Mouse (Mus musculus): Measurements from ENCODE around the gene Zfp758. TPM values are rescaled to one million over a fixed set of nuclear protein-coding genes. Genes with fewer than 3 reads are reported as not detected.
"Not testable (repeated sequence)": the region's sequence is repeated elsewhere in the genome, so short reads cannot be mapped to it uniquely, and the experiment has no call there.

Zfp758 gene
- total RNA-seq (2014; fragmentation: Nextera tagmentation) (18.5 and 27.5 TPM in 2 replicates), total RNA-seq (2017) (20.6 and 23.3 TPM in 2 replicates), polyA plus RNA-seq (2012) (0.09 and 0.23 TPM in 2 replicates)

DNA sequence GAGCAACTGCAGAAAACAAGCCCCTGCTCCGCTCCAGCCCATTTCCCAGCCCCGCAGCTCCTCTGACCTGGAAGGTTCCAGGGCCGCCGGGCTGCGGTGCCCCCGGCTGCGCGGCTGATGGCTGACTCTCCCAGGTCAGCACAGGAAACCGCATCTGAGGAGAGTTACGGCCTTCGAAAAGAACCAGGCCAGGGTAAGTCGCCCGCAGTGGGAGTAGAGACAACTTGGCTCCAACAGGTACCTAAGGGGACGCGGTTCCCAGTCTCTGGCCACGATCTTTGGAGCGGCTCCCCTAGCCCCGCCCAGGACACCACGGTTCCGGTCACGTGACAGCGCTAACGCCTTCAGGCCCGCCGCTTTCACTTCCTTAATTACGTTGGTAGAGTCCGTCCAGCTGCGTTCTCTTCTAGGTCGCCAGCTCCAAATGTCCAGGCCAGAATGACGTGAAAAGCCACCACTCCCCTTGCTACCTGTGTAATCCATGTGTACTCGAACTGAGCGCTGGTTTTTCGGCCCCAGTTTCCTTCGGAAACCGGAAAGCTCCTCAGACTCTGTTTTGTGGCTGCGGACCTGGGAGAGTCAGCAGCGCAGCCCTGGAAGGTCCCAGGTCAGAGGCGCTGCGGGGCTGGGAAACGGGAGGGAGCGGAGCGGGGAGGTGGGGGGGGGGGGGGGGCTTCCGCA lies at the start of gene Zfp758, which contains the start of gene Zfp944:
Gene Zfp758 (plus strand): TSS at position 353 of the 681 bp plus-strand sequence.
Gene Zfp944 (minus strand): TSS at position 300 of the 681 bp plus-strand sequence.
- ATAC-seq (ENCODE audit: extremely low read depth, insufficient number of reproducible peaks, low FRiP score, poor library complexity, severe bottlenecking) (peak; percentile 96), DNase-seq (ENCODE audit: low spot score) (peak; percentile 16)
- Histone ChIP-seq H3K36me3 (replicated peaks) (peaks cover 21% of the 10 kb centered on the region), H3K4me1 (ENCODE audit: insufficient read depth, low read depth, low read length) (peaks cover 17% of the 10 kb centered on the region), H3K4me3 (ENCODE audit: low read depth, low read length) (peak within 1 kb of the TSS; percentile 70), H3K9me3 (replicated peaks) (peaks cover 11% of the 10 kb centered on the region)
- not testable (repeated sequence) for H3K27me3 ChIP-seq (ENCODE audit: insufficient read depth, low read length)

DNA sequence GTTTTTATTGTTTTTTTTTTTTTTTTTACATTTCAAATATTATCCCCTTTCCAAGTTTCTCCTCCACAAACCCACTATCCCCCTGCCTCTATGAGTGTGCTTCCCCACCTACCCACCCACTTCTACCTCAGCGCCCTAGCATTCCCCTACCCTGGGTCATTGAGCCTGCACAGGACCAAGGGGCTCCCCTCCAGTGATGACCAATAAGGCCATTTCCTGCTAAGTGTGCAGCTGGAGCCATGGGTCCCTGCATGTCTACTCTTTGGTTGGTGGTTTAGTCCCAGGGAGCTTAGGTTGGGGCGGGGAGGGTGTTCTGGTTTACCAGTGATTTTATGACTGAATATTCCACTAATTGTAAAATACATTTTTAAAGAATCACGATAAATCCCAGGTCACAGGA lies 47.0 kb upstream of the Zfp758 start:
- not testable (repeated sequence) for H3K9me3 ChIP-seq (replicated peaks); H3K36me3 ChIP-seq (replicated peaks); ATAC-seq (ENCODE audit: extremely low read depth, insufficient number of reproducible peaks, low FRiP score, poor library complexity, severe bottlenecking); DNase-seq (ENCODE audit: low spot score); H3K27me3 ChIP-seq (ENCODE audit: insufficient read depth, low read length); H3K4me1 ChIP-seq (ENCODE audit: insufficient read depth, low read depth, low read length)
- peak overlapping the region; percentile 27; the same call in 1 of the 2 replicates for H3K4me3 ChIP-seq (ENCODE audit: low read depth, low read length)

GRCm38 (mm10) chr17:22314730-22315226 lies 46.5 kb upstream of the Zfp758 start, which contains the start of gene CT030661.1:
Gene CT030661.1, minus strand, starts transcription at chr17:22314837.
- not testable (repeated sequence) for H3K36me3 ChIP-seq (replicated peaks); H3K4me1 ChIP-seq (ENCODE audit: insufficient read depth, low read depth, low read length); H3K9me3 ChIP-seq (replicated peaks); H3K27me3 ChIP-seq (ENCODE audit: insufficient read depth, low read length)
- H3K4me3 ChIP-seq (ENCODE audit: low read depth, low read length), result peak within 1 kb of the TSS; percentile 69
- peak; percentile 47 for DNase-seq (ENCODE audit: low spot score)
- peak; percentile 100 for ATAC-seq (ENCODE audit: extremely low read depth, insufficient number of reproducible peaks, low FRiP score, poor library complexity, severe bottlenecking)

- not testable (repeated sequence) for ATAC-seq (ENCODE audit: extremely low read depth, insufficient number of reproducible peaks, low FRiP score, poor library complexity, severe bottlenecking); DNase-seq (ENCODE audit: low spot score); H3K27me3 ChIP-seq (ENCODE audit: insufficient read depth, low read length); H3K4me3 ChIP-seq (ENCODE audit: low read depth, low read length); H3K9me3 ChIP-seq (replicated peaks); H3K36me3 ChIP-seq (replicated peaks); H3K4me1 ChIP-seq (ENCODE audit: insufficient read depth, low read depth, low read length)
Measured at GRCm38 (mm10) chr17:22315247-22315646, 46.0 kb upstream of the Zfp758 start.

- peaks cover 25% of the 10 kb centered on the region for H3K36me3 ChIP-seq (replicated peaks)
- no peaks in the 10 kb centered on the region for H3K27me3 ChIP-seq (ENCODE audit: insufficient read depth, low read length)
- no peaks in the 10 kb centered on the region for H3K9me3 ChIP-seq (replicated peaks)
- H3K4me3 ChIP-seq (ENCODE audit: low read depth, low read length), result no peak overlapping the region
- no peaks in the 10 kb centered on the region for H3K4me1 ChIP-seq (ENCODE audit: insufficient read depth, low read depth, low read length)
- TF ChIP-seq CTCF (IDR thresholded peaks at IDR 0.05; ENCODE audit: low read depth, low read length) (peak; percentile 54), POLR2AphosphoS5 (IDR thresholded peaks at IDR 0.05; ENCODE audit: insufficient replicate concordance, low read depth, low read length) (no peak), GATA2 (IDR thresholded peaks at IDR 0.05; ENCODE audit: borderline replicate concordance, low read depth, low read length) (no peak), TAL1 (conservative IDR thresholded peaks at IDR 0.05; ENCODE audit: low read depth, low read length) (no peak), GATA1 (IDR thresholded peaks at IDR 0.05; ENCODE audit: borderline replicate concordance, low read length) (no peak)
- ATAC-seq (ENCODE audit: extremely low read depth, insufficient number of reproducible peaks, low FRiP score, poor library complexity, severe bottlenecking) (peak; percentile 80), DNase-seq (ENCODE audit: low spot score) (peak; percentile 4)
Measured at GRCm38 (mm10) chr17:22352794-22353193, 8.5 kb upstream of the Zfp758 start.

- peak overlapping the region; percentile 70 for H3K4me3 ChIP-seq (ENCODE audit: low read depth, low read length)
- DNase-seq (ENCODE audit: low spot score), result peak; percentile 23
- H3K27me3 ChIP-seq (ENCODE audit: insufficient read depth, low read length), result no peaks in the 10 kb centered on the region
- H3K9me3 ChIP-seq (replicated peaks), result peaks cover 11% of the 10 kb centered on the region
- H3K4me1 ChIP-seq (ENCODE audit: insufficient read depth, low read depth, low read length), result peaks cover 17% of the 10 kb centered on the region
- peaks cover 21% of the 10 kb centered on the region for H3K36me3 ChIP-seq (replicated peaks)
- peak; percentile 18 for ATAC-seq (ENCODE audit: extremely low read depth, insufficient number of reproducible peaks, low FRiP score, poor library complexity, severe bottlenecking)
- no peak for TF ChIP-seq GATA2 (IDR thresholded peaks at IDR 0.05; ENCODE audit: borderline replicate concordance, low read depth, low read length)
- no peak for TF ChIP-seq GATA1 (IDR thresholded peaks at IDR 0.05; ENCODE audit: borderline replicate concordance, low read length)
- no peak for TF ChIP-seq POLR2AphosphoS5 (IDR thresholded peaks at IDR 0.05; ENCODE audit: insufficient replicate concordance, low read depth, low read length)
Measured at GRCm38 (mm10) chr17:22360572-22360971, 681 bp upstream of the Zfp758 start.

GRCm38 (mm10) chr17:22363895-22364294 lies 2.6 kb downstream of the Zfp758 start:
- TF ChIP-seq POLR2AphosphoS5 (IDR thresholded peaks at IDR 0.05; ENCODE audit: insufficient replicate concordance, low read depth, low read length), result no peak
- ATAC-seq (ENCODE audit: extremely low read depth, insufficient number of reproducible peaks, low FRiP score, poor library complexity, severe bottlenecking) (no peak), DNase-seq (ENCODE audit: low spot score) (no peak)
- H3K27me3 ChIP-seq (ENCODE audit: insufficient read depth, low read length), result no peaks in the 10 kb centered on the region
- H3K36me3 ChIP-seq (replicated peaks), result peaks cover 23% of the 10 kb centered on the region
- peaks cover 17% of the 10 kb centered on the region for H3K4me1 ChIP-seq (ENCODE audit: insufficient read depth, low read depth, low read length)
- H3K9me3 ChIP-seq (replicated peaks), result peaks cover 18% of the 10 kb centered on the region
- no peak overlapping the region for H3K4me3 ChIP-seq (ENCODE audit: low read depth, low read length)

Data from G1E (cell line).